Mouse (Mus musculus) limb, embryonic 13.5 days (tissue): Measurements from ENCODE around the gene Oxsm. TPM values are rescaled to one million over a fixed set of nuclear protein-coding genes. Genes with fewer than 3 reads are reported as not detected.

Experiments used
- ATAC-seq: fragments of 200-750 bp; cut with Nextera tagmentation; 2 replicates; pipeline ENCODE4 v1.8.0; 2017; ENCODE audit warnings: low read depth, moderate number of reproducible peaks, moderate TSS enrichment; ENCODE audit not compliant: low FRiP score
- H3K27ac ChIP-seq: fragments of 300-500 bp; sonication (generic); 2 replicates; pipeline ENCODE4 v1.5.1; 2015; ENCODE audit warnings: inconsistent platforms, mild to moderate bottlenecking, moderate library complexity
- H3K27me3 ChIP-seq: fragments of 300-500 bp; sonication (generic); 2 replicates; pipeline ENCODE4 v1.6.1; 2015; ENCODE audit warnings: mild to moderate bottlenecking, inconsistent platforms
- H3K36me3 ChIP-seq: fragments of 300-500 bp; sonication (generic); 2 replicates; pipeline ENCODE4 v1.6.1; 2015; ENCODE audit warnings: inconsistent platforms, mild to moderate bottlenecking, moderate library complexity
- H3K4me1 ChIP-seq: fragments of 300-500 bp; sonication (generic); 2 replicates; pipeline ENCODE4 v1.6.1; 2015; ENCODE audit warnings: inconsistent platforms
- H3K4me2 ChIP-seq: fragments of 300-500 bp; sonication (generic); replicated peaks from 2 replicates; pipeline ENCODE4 v1.6.1; 2015; ENCODE audit warnings: inconsistent platforms, mild to moderate bottlenecking, moderate library complexity
- H3K4me3 ChIP-seq: fragments of 300-500 bp; sonication (generic); 2 replicates; pipeline ENCODE4 v1.5.1; 2015; ENCODE audit warnings: moderate library complexity, mild to moderate bottlenecking, inconsistent platforms
- H3K9ac ChIP-seq: fragments of 300-500 bp; sonication (generic); 2 replicates; pipeline ENCODE4 v1.6.1; 2015; ENCODE audit warnings: mild to moderate bottlenecking, inconsistent platforms
- H3K9me3 ChIP-seq: fragments of 300-500 bp; sonication (generic); 2 replicates; pipeline ENCODE4 v1.6.1; 2016; ENCODE audit warnings: inconsistent platforms
- WGBS: fragments of 180-500 bp; shearing (Covaris S2); methylation state at CpG from one replicate; pipeline ENCODE4 v1.1.7; 2015; 5-methylcytosine and 5-hydroxymethylcytosine counted together
- polyA plus RNA-seq: library from polyadenylated mRNA; unstranded; fragments of >200 nt; fragmentation: Nextera tagmentation; extraction: Ambion mirVana; gene quantifications from 2 replicates; pipeline ENCODE4 v1.2.1, GENCODE M21; 2015

Oxsm gene
- polyA plus RNA-seq, 1 experiment from 2014 or later = 1.4 TPM

GRCm38 (mm10) chr14:16256209-16256608 is 6.6 kb upstream of the Oxsm start:
- ATAC-seq = no peak
- 80% methylated on average over 2 of the region's 2 CpGs for WGBS
- H3K27ac ChIP-seq = no peak overlapping the region
- no peak overlapping the region for H3K4me2 ChIP-seq
- H3K4me1 ChIP-seq = no peaks in the 10 kb centered on the region
- H3K27me3 ChIP-seq = no peaks in the 10 kb centered on the region
- H3K36me3 ChIP-seq = peaks cover 33% of the 10 kb centered on the region
- no peak overlapping the region for H3K4me3 ChIP-seq
- H3K9ac ChIP-seq = no peak overlapping the region
- H3K9me3 ChIP-seq = no peaks in the 10 kb centered on the region

- WGBS = 94% methylated on average over 3 of the region's 3 CpGs
- ATAC-seq = no peak
- Histone ChIP-seq H3K4me1 (no peaks in the 10 kb centered on the region; the same call in 1 of the 2 replicates), H3K9ac (no peak overlapping the region), H3K4me3 (no peak overlapping the region), H3K27me3 (no peaks in the 10 kb centered on the region), H3K9me3 (no peaks in the 10 kb centered on the region), H3K27ac (no peak overlapping the region), H3K36me3 (peaks cover 33% of the 10 kb centered on the region), H3K4me2 (no peak overlapping the region)
Observed at GRCm38 (mm10) chr14:16255745-16256144, 6.1 kb upstream of the Oxsm start.

- ATAC-seq = no peak
- H3K27me3 ChIP-seq = no peaks in the 10 kb centered on the region
- H3K36me3 ChIP-seq = peaks cover 7% of the 10 kb centered on the region
- H3K4me1 ChIP-seq = peaks cover 14% of the 10 kb centered on the region
- peak overlapping the region; percentile 73 for H3K4me3 ChIP-seq
- peak overlapping the region; percentile 80 for H3K4me2 ChIP-seq
- 71% methylated on average over 3 of the region's 3 CpGs for WGBS
- H3K9ac ChIP-seq = peak overlapping the region; percentile 95
- no peak overlapping the region for H3K27ac ChIP-seq
- no peaks in the 10 kb centered on the region for H3K9me3 ChIP-seq
Observed at GRCm38 (mm10) chr14:16250099-16250498, 491 bp upstream of the Oxsm start.

GRCm38 (mm10) chr14:16248603-16249157 is 928 bp downstream of the Oxsm start:
- Histone ChIP-seq H3K27me3 (no peaks in the 10 kb centered on the region), H3K4me3 (peak overlapping the region; percentile 73), H3K9ac (peak overlapping the region; percentile 95), H3K4me1 (peaks cover 19% of the 10 kb centered on the region), H3K36me3 (no peaks in the 10 kb centered on the region), H3K4me2 (peak overlapping the region; percentile 80), H3K9me3 (no peaks in the 10 kb centered on the region), H3K27ac (no peak overlapping the region)
- ATAC-seq = peak; percentile 5; the same call in 1 of the 2 replicates
- 15% methylated on average over 9 of the region's 9 CpGs for WGBS

GRCm38 (mm10) chr14:16248135-16248534 is 1.5 kb downstream of the Oxsm start:
- H3K4me2 ChIP-seq = peak overlapping the region; percentile 80
- WGBS = 80% methylated on average over 3 of the region's 3 CpGs
- no peak overlapping the region for H3K9ac ChIP-seq
- no peaks in the 10 kb centered on the region for H3K9me3 ChIP-seq
- H3K4me3 ChIP-seq = peak overlapping the region; percentile 73
- no peak overlapping the region for H3K27ac ChIP-seq
- no peaks in the 10 kb centered on the region for H3K36me3 ChIP-seq
- no peak for ATAC-seq
- H3K27me3 ChIP-seq = no peaks in the 10 kb centered on the region
- peaks cover 20% of the 10 kb centered on the region for H3K4me1 ChIP-seq

GRCm38 (mm10) chr14:16246340-16246912 is 3.2 kb downstream of the Oxsm start:
- Histone ChIP-seq H3K4me1 (peaks cover 24% of the 10 kb centered on the region), H3K27ac (no peak overlapping the region), H3K36me3 (no peaks in the 10 kb centered on the region), H3K4me2 (no peak overlapping the region), H3K27me3 (no peaks in the 10 kb centered on the region), H3K4me3 (no peak overlapping the region), H3K9me3 (no peaks in the 10 kb centered on the region), H3K9ac (no peak overlapping the region)
- ATAC-seq = no peak
- 91% methylated on average over 2 of the region's 2 CpGs for WGBS

GRCm38 (mm10) chr14:16245127-16245526 is 4.5 kb downstream of the Oxsm start:
- no peak for ATAC-seq
- Histone ChIP-seq H3K9me3 (no peaks in the 10 kb centered on the region), H3K9ac (no peak overlapping the region), H3K4me2 (no peak overlapping the region), H3K36me3 (peaks cover 3% of the 10 kb centered on the region; the same call in 1 of the 2 replicates), H3K4me1 (peaks cover 18% of the 10 kb centered on the region), H3K4me3 (no peak overlapping the region), H3K27me3 (no peaks in the 10 kb centered on the region), H3K27ac (no peak overlapping the region)
- WGBS = 67% methylated on average over 1 of the region's 1 CpGs

GRCm38 (mm10) chr14:16244370-16244769 is 5.2 kb downstream of the Oxsm start:
- no peaks in the 10 kb centered on the region for H3K27me3 ChIP-seq
- H3K27ac ChIP-seq = no peak overlapping the region
- peaks cover 15% of the 10 kb centered on the region; the same call in 1 of the 2 replicates for H3K4me1 ChIP-seq
- no peak overlapping the region for H3K4me2 ChIP-seq
- no peak overlapping the region for H3K4me3 ChIP-seq
- no peaks in the 10 kb centered on the region for H3K9me3 ChIP-seq
- peaks cover 3% of the 10 kb centered on the region; the same call in 1 of the 2 replicates for H3K36me3 ChIP-seq
- H3K9ac ChIP-seq = no peak overlapping the region
- 63% methylated on average over 2 of the region's 2 CpGs for WGBS
- ATAC-seq = no peak

- Histone ChIP-seq H3K36me3 (peaks cover 3% of the 10 kb centered on the region; the same call in 1 of the 2 replicates), H3K9me3 (no peaks in the 10 kb centered on the region), H3K9ac (peak overlapping the region; percentile 64), H3K4me3 (peak overlapping the region; percentile 56), H3K4me1 (peaks cover 15% of the 10 kb centered on the region; the same call in 1 of the 2 replicates), H3K27me3 (no peaks in the 10 kb centered on the region), H3K4me2 (peak overlapping the region; percentile 69), H3K27ac (0 out of 2 replicates have a peak overlapping the region, but pooled peaks have one; percentile 52)
- ATAC-seq = no peak
- 22% methylated on average over 10 of the region's 10 CpGs for WGBS
Observed at GRCm38 (mm10) chr14:16243603-16244209, 5.9 kb downstream of the Oxsm start.

- Histone ChIP-seq H3K9ac (peak overlapping the region; percentile 64), H3K9me3 (no peaks in the 10 kb centered on the region), H3K4me3 (peak overlapping the region; percentile 56), H3K4me1 (peaks cover 11% of the 10 kb centered on the region; the same call in 1 of the 2 replicates), H3K4me2 (peak overlapping the region; percentile 69), H3K27me3 (no peaks in the 10 kb centered on the region), H3K27ac (peak overlapping the region; percentile 52; the same call in 1 of the 2 replicates), H3K36me3 (peaks cover 3% of the 10 kb centered on the region; the same call in 1 of the 2 replicates)
- ATAC-seq = peak; percentile 87
- WGBS = 4% methylated on average over 34 of the region's 34 CpGs
Observed at GRCm38 (mm10) chr14:16242947-16243602, 6.5 kb downstream of the Oxsm start.

GRCm38 (mm10) chr14:16242193-16242815 is 7.3 kb downstream of the Oxsm start:
- H3K27ac ChIP-seq = no peak overlapping the region
- no peaks in the 10 kb centered on the region for H3K27me3 ChIP-seq
- peaks cover 3% of the 10 kb centered on the region; the same call in 1 of the 2 replicates for H3K36me3 ChIP-seq
- peaks cover 4% of the 10 kb centered on the region; the same call in 1 of the 2 replicates for H3K9me3 ChIP-seq
- 96% methylated on average over 10 of the region's 10 CpGs for WGBS
- H3K4me2 ChIP-seq = peak overlapping the region; percentile 69
- ATAC-seq = no peak
- peaks cover 10% of the 10 kb centered on the region; the same call in 1 of the 2 replicates for H3K4me1 ChIP-seq
- peak overlapping the region; percentile 56; the same call in 1 of the 2 replicates for H3K4me3 ChIP-seq
- no peak overlapping the region for H3K9ac ChIP-seq
